Mouse (Mus musculus) fibroblast of lung, adult 2 months (primary cell): ENCODE measurements around the gene Itga9.

Experiments used
- DNase-seq: peaks from one replicate; pipeline ENCODE4 v3.0.0-alpha.2; 2011; ENCODE audit warnings: low read depth

Gene Itga9

GRCm38 (mm10) chr9:118821220-118822185 lies 215.0 kb downstream of the Itga9 start:
- no peak for DNase-seq

- DNase-seq, result no peak
Measured at GRCm38 (mm10) chr9:118822186-118822555, 215.7 kb downstream of the Itga9 start.

GRCm38 (mm10) chr9:118822581-118822980 lies 216.1 kb downstream of the Itga9 start:
- DNase-seq, result no peak

- DNase-seq, result peak; percentile 77
Measured at GRCm38 (mm10) chr9:118831080-118831479, 224.6 kb downstream of the Itga9 start.

- DNase-seq, result no peak
Measured at GRCm38 (mm10) chr9:118832533-118832932, 226.0 kb downstream of the Itga9 start.

- no peak for DNase-seq
Measured at GRCm38 (mm10) chr9:118833413-118833812, 226.9 kb downstream of the Itga9 start.

- DNase-seq, result no peak
Measured at GRCm38 (mm10) chr9:118838910-118839667, 232.6 kb downstream of the Itga9 start.

- DNase-seq, result no peak
Measured at GRCm38 (mm10) chr9:118841247-118841646, 234.8 kb downstream of the Itga9 start.

GRCm38 (mm10) chr9:118841907-118842432 lies 235.5 kb downstream of the Itga9 start:
- no peak for DNase-seq

- no peak for DNase-seq
Measured at GRCm38 (mm10) chr9:118843711-118844110, 237.2 kb downstream of the Itga9 start.

- no peak for DNase-seq
Measured at GRCm38 (mm10) chr9:118845003-118845402, 238.5 kb downstream of the Itga9 start.

GRCm38 (mm10) chr9:118846766-118847165 lies 240.3 kb downstream of the Itga9 start:
- DNase-seq, result no peak

- no peak for DNase-seq
Measured at GRCm38 (mm10) chr9:118856665-118857064, 250.2 kb downstream of the Itga9 start.

GRCm38 (mm10) chr9:118860613-118861141 lies 254.2 kb downstream of the Itga9 start:
- DNase-seq, result no peak

GRCm38 (mm10) chr9:118862214-118862613 lies 255.7 kb downstream of the Itga9 start:
- no peak for DNase-seq

- no peak for DNase-seq
Measured at GRCm38 (mm10) chr9:118862852-118863260, 256.4 kb downstream of the Itga9 start.

GRCm38 (mm10) chr9:118863528-118863927 lies 257.0 kb downstream of the Itga9 start:
- no peak for DNase-seq

GRCm38 (mm10) chr9:118866949-118867348 lies 260.5 kb downstream of the Itga9 start:
- DNase-seq, result no peak

GRCm38 (mm10) chr9:118867851-118868250 lies 261.4 kb downstream of the Itga9 start:
- no peak for DNase-seq

- DNase-seq, result no peak
Measured at GRCm38 (mm10) chr9:118871089-118871488, 264.6 kb downstream of the Itga9 start.

GRCm38 (mm10) chr9:118873031-118873430 lies 266.5 kb downstream of the Itga9 start:
- DNase-seq, result no peak

- DNase-seq, result no peak
Measured at GRCm38 (mm10) chr9:118873596-118873995, 267.1 kb downstream of the Itga9 start.
